Mouse (Mus musculus) gastrocnemius, postnatal 14 days (tissue): Measurements from ENCODE around the gene Trmt61a. TPM values are rescaled to one million over a fixed set of nuclear protein-coding genes. Genes with fewer than 3 reads are reported as not detected.
A peak's percentile ranks its signal among the peaks of the same experiment; 100 is the strongest.
"Not testable (repeated sequence)": the region's sequence is repeated elsewhere in the genome, so short reads cannot be mapped to it uniquely, and the experiment has no call there.

ENCODE experiments used
- DNase-seq: peaks from one replicate; pipeline ENCODE4 v3.0.0; 2021; ENCODE audit warnings: mixed read lengths
- intact Hi-C: fragments of 180-260 bp; cut with DNase I; formaldehyde crosslinking; loops from one replicate; pipeline ENCODE4 v1.15.1; 2025; ENCODE audit warnings: low total_unique reads
- long read RNA-seq, 2 experiments: library from polyadenylated mRNA; stranded (forward); transcript quantifications; one replicate each; pipeline ENCODE4 v2.0.0; 2021
- total RNA-seq, 2 experiments: library from RNA; stranded (reverse); gene quantifications; 2 replicates each; pipeline ENCODE4 v1.2.3; 2021

Gene Trmt61a
- 1 to 10 TPM; 2.7 to 4.7 TPM for total RNA-seq
- long read RNA-seq, experiment 1, partial matches to known transcripts, result 0 of 4 reads
- long read RNA-seq, experiment 1, other reads (novel, unspliced or antisense), result 1 of 4 reads
- long read RNA-seq, experiment 2, partial matches to known transcripts, result 0 of 2 reads
- long read RNA-seq, experiment 2, other reads (novel, unspliced or antisense), result 1 of 2 reads

DNA sequence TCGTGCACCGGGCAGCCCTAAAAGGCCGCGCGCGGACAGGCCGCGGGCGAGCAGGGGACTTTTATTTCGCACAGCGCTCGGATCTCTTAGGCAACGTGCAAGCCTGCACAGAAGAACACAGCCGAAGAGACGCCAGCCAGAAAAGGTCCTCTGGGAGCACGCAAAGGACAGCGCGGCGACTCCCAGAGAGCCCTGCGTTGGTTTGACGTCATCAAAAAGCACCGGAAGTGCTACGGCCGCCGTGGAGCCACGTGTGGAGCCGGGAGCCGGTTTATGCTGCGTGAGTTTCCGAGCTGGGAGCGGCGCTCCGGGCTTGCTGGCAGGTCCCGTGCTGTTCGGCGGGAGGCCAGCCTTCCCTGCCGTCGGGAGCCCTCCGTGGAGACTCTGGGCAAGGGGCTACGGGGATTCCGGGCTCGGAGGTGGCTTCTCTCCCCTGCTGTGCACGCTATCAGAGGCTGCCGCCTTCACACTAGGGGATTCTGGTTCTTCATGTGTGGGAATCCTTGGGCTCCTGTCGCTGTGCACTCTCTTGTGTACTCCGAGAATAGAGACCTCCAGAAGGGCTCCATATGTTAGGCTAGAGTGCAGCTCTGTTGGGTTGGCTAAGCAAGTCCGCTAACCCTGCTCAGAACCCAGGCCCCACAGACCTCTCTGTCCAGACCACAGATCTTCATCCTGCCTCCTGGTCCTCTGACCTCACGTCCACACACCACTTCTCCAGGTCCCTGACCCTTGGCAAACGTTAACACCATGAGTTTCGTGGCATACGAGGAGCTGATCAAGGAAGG lies at the start of gene Trmt61a:
Trmt61a (plus strand) TSS at position 224 of the 788 bp plus-strand sequence.
- intact Hi-C loops, result no loop called here
- peak; percentile 94 for DNase-seq

DNA sequence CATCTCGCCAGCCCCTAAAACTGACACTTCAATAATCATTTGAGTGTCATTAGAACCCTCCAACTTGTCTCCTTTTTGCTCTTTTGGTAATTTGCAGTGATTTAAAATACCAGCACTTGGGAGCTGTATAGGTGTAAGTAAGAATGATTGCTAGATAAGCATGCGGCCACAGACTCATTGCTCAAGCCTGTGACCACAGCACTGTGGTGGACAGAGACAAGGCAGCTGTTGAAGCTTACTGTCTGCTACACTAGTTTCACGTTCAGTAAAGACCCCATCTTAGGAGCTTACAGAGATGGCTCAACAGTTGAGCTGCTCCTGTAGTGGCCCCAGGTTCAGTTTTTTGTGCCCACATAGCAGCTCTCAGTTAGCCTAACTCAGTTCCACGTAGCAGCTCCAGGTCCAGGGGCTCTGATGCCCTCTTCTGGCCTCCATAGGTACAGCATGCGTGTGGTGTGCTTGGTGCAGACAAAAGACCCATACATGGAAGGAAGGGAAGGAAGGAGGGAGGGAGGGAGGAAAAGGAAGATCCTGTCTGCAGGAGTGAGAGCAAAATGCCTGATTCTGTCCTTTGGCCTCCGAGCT lies 29.8 kb upstream of the Trmt61a start:
- intact Hi-C loops, result no loop called here
- peak; percentile 44 for DNase-seq

DNA sequence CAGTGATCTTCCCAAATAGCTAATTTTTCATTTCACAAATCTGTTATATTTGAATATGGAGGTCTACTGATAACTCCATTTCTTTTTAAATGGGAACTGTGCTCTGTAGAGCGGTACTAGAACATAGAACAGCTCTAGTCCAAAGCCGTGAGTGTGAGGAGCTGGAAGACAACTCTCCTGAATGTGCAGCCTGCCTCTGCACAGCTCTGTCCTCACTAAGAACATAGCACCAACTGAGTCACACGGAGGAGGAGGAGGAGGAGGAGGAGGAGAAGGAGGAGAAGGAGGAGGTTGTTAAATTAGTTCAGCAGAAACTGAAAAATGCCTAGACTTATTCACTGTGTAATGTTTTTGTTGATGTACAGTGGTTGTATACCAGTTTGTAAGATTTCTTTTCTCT lies 25.0 kb upstream of the Trmt61a start:
- intact Hi-C loops, result loop anchor here (5.0 kb wide), 1 partner anchor 44 kb away; no protein-coding TSS in a partner anchor
- no peak for DNase-seq

DNA sequence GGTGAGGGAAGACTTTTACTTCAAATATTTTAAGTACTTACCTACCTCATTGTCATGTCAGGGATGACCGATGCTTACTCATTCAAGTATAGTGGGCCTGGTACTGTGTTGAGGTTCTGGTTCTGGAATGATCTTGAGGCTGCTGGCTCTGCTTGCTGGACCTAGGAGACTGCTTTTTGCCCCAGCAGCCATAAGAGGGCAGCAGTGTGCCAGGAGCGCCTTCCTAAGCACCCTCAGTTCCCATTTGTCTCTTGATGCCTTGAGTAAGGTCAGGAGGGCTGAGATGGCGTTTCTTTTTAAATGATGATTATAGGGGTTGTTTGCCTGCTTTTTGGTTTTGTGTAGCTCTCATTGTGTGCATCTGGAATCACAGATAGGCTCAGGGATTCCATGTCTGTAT lies 24.5 kb upstream of the Trmt61a start:
- intact Hi-C loops, result loop anchor here (5.0 kb wide), 1 partner anchor 44 kb away; no protein-coding TSS in a partner anchor
- DNase-seq, result peak; percentile 65

DNA sequence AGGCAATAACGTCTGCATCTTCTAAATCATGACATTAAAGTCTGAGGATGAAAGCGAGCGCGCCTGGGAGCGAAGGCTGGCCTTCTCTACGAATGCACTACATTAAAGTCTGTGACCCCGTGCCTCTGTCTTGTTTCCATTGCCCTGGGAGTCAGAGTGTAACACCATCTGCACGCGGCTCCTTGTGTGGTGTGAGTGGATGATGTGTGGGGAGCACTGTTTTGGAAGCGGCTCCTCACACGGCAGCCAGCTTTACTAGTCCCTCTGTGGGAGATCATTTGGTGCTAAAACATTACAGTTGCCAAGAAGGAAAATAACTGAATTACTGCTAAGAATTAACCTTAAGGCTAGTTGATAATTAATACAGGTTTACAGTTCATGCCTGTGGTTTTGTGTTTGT lies 22.2 kb upstream of the Trmt61a start:
- DNase-seq, result no peak
- intact Hi-C loops, result no loop called here

DNA sequence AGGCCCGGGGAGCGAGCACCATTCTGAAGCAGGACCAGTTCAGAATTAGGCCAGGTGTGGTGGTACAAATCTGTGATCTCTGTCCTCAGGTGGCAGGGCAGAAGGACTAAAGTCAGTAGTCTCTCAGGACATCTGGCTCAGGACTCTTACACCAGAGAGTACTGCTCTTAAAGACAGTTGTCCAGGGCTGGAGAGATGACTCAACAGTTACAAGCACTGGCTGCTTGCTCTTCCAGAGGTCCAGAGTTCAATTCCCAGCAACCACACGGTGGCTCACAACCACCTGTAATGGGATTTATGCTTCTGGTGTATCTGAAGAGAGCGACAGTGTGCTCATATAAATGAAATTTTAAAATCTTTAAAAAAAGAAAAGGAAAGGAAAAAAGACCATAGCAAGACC lies 18.6 kb upstream of the Trmt61a start:
- intact Hi-C loops, result no loop called here
- no peak for DNase-seq

DNA sequence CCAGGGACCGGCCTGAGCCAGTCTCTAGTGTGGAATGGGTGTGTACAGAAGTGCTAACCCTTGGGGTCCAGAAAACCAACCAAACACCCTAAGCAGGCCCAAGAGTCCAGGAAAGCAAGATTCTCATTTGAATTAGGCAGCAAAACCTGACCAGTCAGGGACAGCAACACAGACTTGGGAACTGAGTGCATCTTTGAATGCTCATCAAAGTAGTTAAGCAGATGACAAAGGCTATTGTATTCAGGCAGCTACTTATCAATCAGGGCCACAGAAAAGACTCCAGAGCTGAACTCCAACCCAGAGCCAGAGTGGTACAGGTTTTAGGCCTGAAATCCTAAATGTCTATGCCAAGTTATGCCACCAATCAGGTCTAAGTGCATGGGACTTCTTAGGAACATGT lies 17.3 kb upstream of the Trmt61a start:
- intact Hi-C loops, result no loop called here
- no peak for DNase-seq

DNA sequence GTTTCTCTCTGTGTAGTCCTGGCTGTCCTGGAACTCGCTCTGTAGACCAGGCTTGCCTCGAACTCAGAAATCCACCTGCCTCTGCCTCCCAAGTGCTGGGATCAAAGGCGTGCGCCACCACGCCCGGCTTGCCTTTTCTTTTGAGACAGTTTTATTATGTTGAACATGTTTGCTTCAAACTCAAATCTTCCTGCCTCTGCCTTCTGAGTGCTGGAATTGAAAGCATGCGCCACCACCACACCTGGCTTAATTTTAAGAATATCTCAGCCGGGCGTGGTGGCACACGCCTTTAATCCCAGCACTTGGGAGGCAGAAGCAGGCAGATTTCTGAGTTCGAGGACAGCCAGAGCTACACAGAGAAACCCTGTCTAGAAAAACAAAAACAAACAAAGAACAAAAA lies 16.4 kb upstream of the Trmt61a start:
- DNase-seq, intact Hi-C loops: not testable (repeated sequence)

DNA sequence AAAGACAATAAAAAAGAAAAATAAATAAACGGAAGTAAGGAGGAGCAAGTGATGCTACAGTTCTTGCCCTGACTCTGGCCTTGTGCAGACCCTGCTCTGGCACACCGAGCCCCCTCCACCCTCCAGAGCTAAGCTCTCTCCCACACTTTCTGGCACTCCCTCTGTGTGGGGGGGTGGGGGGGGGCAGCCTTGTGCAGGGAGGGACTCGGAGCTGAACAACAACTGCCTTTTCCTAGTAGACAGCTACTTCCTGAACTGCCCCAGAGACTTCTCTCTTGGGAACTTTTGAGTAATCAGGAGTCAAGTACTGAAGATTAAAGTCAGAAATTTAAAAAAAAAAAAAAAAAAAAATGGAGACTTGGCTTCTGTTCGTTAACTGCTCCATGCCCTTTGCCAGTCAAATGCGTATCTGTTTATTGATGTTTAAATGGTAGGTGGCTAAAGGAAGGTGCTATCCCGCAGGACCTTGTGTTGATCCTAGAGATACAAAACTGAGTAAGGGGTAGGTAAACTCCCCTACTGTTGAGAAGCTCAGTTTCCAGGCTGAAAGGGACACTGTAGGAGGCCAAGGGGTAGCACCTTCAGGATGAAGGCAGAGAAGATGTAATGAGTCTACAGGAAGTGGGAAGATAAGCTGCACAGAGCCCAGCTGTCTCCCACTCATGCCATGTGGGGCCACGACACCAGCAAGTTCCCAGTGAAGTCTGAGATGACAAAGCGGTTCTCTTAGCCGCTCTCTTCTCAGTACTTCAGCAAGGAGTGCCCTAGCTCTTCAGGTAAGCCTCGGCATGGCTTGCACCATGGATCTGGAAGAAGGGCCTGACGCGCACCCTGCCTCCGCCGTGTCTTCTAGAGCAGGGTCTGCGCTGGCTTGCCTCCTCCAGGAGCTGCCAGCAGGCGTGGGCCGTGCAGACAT lies 14.4 kb upstream of the Trmt61a start:
- no peak for DNase-seq
- intact Hi-C loops, result no loop called here

DNA sequence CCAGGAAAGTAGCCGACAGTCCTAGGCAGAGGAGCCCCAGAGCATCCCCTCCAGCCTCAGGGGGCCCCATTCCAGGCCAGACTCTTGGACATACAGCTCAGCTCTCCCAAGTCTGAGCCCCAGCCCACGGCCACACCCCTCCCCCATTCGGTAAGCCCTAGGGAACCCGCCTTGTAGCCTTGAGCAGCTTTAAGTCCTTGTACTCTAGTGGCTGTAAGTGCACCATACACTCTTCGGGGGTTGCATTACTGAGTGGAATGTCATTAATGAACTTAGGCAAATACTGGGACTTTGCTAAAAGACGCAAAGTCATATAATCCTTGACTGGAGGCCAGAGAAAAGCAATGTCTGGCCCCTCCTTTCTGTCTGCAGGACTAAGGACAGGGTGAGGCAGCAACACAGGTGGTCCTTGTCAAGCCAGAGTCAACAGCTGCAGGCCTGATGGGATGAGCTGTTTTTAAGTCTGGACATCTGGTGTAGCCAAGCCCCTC lies 13.7 kb upstream of the Trmt61a start:
- peak; percentile 53 for DNase-seq
- intact Hi-C loops, result no loop called here

DNA sequence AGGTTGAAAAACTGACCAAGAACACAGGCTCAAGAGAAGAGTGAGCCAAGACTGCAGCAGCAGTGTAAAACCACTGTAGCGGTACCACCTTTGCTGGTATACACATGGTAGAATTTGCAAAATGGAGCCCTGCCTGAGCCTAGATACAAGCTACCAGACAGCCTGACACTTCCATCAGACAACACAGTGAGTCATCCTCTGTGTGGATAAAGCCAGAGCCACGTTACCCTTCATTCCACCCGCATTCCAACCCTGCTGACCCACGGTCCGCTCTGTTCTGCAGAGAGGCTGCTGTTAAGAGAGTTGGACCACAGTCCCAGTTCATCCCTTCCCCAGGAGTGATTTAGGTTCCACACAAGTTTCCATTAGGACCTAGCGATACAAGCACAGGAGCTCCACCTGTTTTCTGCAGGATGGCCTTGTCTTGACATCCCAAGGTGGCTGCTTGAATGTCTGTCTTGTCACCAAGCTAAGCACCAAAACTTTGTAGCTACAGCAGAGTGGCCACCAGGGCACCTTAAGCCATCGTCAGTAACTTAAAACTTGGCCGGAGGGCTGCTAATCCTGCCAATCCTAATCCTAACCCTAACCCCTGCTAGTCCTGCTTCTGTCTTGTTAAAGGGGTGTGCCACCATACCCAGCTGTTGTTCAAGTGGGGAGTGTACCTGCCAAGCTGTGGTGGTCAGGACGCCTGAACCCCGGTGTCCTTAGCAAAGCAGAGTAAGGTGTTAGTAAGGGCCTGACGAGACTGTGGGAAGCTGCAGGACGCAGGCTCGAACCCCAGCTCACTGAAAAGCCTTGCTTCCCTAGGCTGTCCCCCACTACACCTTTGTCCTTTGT lies 12.6 kb upstream of the Trmt61a start:
- intact Hi-C loops, result no loop called here
- DNase-seq, result no peak

DNA sequence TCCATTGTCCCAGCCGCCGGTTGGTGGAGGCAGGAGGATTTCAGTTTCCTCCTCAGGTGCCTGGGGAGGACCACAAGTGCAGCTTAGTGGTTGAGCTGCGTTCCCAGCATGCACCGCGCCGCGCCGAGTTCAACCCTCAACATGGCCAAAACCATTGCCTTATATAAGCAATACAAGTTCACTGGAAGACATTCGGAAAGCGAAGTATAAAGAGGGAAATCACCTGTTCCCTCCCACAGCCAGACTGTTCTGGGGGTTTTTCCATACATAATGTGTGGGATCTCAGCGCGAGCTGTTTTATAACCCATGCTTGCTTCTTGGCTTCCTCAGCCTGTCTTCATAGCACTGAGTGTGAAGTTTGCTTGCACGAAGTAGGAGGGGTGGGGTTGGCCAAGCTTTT lies 11.5 kb upstream of the Trmt61a start:
- DNase-seq, result no peak
- intact Hi-C loops, result loop anchor here (2.0 kb wide), 1 partner anchor 66 kb away; no protein-coding TSS in a partner anchor

DNA sequence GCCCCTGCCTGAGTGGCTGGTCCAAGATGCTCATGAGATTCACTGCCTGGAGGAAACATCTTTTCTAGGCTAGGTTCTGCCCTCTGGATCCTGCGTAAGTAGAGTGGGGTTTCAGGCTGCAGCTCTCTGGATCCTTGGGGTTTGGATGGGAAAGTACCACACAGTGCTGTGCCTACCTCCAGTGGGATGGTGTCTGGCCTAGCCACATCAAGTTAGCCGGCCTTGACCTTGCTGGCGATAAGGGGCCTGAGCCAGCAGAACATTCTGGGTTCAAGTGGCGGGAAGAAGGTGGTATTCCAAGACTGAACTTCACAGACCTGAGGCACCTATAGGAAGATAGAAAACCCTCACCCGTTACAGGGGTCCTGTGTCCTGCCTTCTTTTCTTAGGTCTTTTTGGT lies 10.5 kb upstream of the Trmt61a start:
- DNase-seq, result no peak
- intact Hi-C loops, result loop anchor here (2.0 kb wide), 1 partner anchor 65 kb away; no protein-coding TSS in a partner anchor

DNA sequence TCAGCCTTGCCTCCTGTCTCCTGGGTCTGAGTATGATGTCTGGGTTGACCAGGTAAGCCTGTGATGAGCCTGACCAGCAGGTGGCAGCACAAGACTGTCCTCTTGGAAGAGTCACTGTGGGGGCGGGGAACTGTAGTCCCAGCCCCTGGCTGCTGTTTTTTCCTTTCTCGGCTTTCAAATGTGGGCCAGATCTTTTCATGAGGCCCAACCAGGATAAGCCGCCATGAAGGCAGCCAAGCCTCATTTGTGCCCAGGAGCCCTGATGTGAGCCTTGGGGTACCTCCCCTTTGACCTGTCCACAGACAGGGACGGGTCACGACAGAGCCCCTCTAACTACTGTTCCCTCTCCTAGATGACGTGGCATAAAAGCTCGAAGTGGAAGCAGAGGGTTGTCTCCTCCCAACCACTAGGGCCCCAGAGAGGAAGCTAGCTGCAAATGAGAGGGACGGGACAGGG lies 9.4 kb upstream of the Trmt61a start:
- DNase-seq, result peak; percentile 96
- intact Hi-C loops, result no loop called here

DNA sequence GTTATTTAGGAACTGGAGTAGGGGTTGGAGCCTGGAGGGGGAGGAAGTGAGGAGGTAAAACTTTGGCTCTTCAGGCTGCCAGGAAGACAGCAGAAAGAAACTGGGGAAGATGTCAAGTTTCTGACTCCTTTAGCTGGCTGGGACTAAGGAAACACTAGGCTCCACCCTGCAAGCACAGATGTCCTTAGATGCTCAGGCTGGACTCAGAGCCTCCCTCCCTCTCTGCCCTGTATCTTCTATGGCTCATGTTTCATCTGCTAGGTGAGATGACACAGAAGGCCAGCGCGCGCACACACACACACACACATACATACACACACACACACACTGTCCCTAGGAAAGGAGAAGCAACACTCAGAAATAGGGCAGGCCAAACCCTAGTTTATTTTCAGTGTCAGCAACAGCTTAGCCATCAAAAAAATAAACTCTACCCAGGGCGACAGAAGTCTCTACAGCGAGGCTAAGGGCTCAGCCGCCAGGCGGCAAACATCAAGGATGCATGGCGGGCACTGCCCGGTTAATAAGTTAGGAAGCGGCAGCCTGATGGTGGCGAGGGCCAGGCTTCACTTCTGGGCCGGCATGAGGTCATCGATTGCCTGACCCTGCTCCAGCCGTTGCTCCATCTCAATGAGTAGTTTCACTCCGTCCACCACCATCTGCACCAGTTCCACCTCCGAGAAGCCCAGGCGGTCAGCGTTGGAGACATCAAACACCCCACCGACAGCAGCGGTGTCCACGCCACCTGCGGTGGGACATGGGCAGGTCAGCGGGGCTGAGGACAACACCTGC lies 8.7 kb upstream of the Trmt61a start:
- intact Hi-C loops, result no loop called here

DNA sequence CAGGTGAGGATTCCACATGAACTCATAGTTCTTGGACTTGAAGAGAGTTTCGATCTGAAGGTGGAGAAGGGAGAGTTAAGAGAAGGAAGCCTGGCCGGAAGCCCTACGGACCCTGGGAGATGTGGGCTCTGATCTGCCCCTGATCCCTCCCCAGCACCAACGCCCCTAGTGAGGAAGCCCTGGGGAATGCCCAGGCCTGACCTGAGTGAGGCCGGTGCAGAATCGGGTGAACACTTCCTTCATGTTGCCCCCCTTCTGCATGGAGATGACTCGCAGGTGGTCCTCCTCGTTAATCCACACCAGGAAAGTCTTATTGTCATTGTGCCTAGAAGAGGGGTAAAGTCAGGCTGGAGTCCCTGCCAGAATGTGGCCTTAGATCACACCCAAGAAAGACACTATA lies 7.9 kb upstream of the Trmt61a start:
- no peak for DNase-seq
- intact Hi-C loops, result no loop called here

More for the DNA sequence above, 8.7 kb upstream of the Trmt61a start:
- DNase-seq, result peak; percentile 44

DNA sequence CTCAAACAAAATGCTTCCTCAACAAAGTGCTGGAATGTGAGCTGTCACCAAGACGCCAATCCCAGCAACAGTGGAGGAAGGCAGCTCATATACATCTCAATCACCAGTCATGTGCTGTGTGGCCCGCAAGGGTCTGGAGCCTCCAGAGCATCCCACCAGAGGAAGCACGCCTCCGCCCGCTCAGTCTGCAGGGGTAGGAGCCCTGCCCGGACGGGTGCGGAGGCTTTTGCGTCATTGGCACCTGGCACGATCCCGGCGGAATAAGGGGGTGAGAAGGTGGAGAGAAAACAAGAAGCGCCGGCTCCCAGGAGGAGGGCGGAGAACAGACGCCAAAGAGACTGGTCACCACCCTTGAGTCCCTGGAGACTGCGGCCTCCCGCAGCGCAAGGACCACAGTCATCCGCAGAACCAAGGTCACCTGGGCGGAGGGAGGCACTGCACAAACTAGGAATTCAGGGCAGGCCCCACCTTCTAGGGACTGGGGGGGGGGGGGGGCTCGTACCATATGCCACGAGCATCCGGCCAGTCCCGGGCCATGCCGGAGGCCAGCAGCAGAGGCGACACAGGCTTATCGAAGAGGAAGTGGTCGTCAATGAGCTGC lies 7.4 kb upstream of the Trmt61a start:
- intact Hi-C loops, result no loop called here
- DNase-seq, result no peak
